Mouse (Mus musculus): ENCODE results near the gene Higd1b. TPM values are rescaled to one million over a fixed set of nuclear protein-coding genes. Genes with fewer than 3 reads are reported as not detected.

Gene Higd1b
- total and polyA plus RNA-seq, 3 experiments = 11.0 to 15.2 (median 12.2) TPM

- Histone ChIP-seq H3K4me3 (no peak overlapping the region), H3K27me3 (ENCODE audit: control insufficient read depth, insufficient read depth, low read length) (no peaks in the 10 kb centered on the region), H3K36me3 (ENCODE audit: control insufficient read depth, insufficient read depth, low read length) (no peaks in the 10 kb centered on the region), H3K4me1 (ENCODE audit: control insufficient read depth, insufficient read depth, low read length) (no peaks in the 10 kb centered on the region), H3K9ac (ENCODE audit: low read depth, low read length) (no peak overlapping the region), H3K27ac (no peak overlapping the region), H3K79me2 (replicated peaks; ENCODE audit: control insufficient read depth, insufficient read depth, low read length) (no peaks in the 10 kb centered on the region)
- DNase-seq = peak; percentile 57 to 81
- TF ChIP-seq POLR2A (IDR thresholded peaks at IDR 0.05; ENCODE audit: insufficient read depth, low read depth, low read length) (no peak), EP300 (IDR thresholded peaks at IDR 0.05; ENCODE audit: insufficient read depth, low read depth, low read length) (peak; percentile 76; the same call in 1 of the 2 replicates), CTCF (IDR thresholded peaks at IDR 0.05) (peak; percentile 83)
- intact Hi-C loops (cut with DNase I) = loop anchor here (1.0 kb wide), 1 partner anchor 78 kb away; no protein-coding TSS in a partner anchor
- WGBS = 62% methylated on average over 5 of the region's 5 CpGs
Measured at GRCm38 (mm10) chr11:102851883-102852282, 16.2 kb downstream of the Higd1b start.

- no peak for DNase-seq
- Histone ChIP-seq H3K27ac (no peak overlapping the region), H3K27me3 (ENCODE audit: control insufficient read depth, insufficient read depth, low read length) (no peaks in the 10 kb centered on the region), H3K4me1 (ENCODE audit: control insufficient read depth, insufficient read depth, low read length) (no peaks in the 10 kb centered on the region), H3K9ac (ENCODE audit: low read depth, low read length) (no peak overlapping the region), H3K36me3 (ENCODE audit: control insufficient read depth, insufficient read depth, low read length) (no peaks in the 10 kb centered on the region), H3K4me3 (no peak overlapping the region), H3K79me2 (replicated peaks; ENCODE audit: control insufficient read depth, insufficient read depth, low read length) (no peaks in the 10 kb centered on the region)
- intact Hi-C loops (cut with DNase I) = no loop called here
- TF ChIP-seq POLR2A (IDR thresholded peaks at IDR 0.05; ENCODE audit: insufficient read depth, low read depth, low read length) (no peak), CTCF (IDR thresholded peaks at IDR 0.05) (peak; percentile 52)
Measured at GRCm38 (mm10) chr11:102853760-102854159, 18.1 kb downstream of the Higd1b start.

GRCm38 (mm10) chr11:102855941-102856340, 20.3 kb downstream of the Higd1b start:
- H3K4me3 ChIP-seq = no peak overlapping the region
- no peaks in the 10 kb centered on the region for H3K79me2 ChIP-seq (replicated peaks; ENCODE audit: control insufficient read depth, insufficient read depth, low read length)
- no peaks in the 10 kb centered on the region for H3K27me3 ChIP-seq (ENCODE audit: control insufficient read depth, insufficient read depth, low read length)
- no peak for DNase-seq
- intact Hi-C loops (cut with DNase I) = no loop called here
- WGBS = 85% methylated on average over 6 of the region's 6 CpGs
- H3K27ac ChIP-seq = no peak overlapping the region
- no peak overlapping the region for H3K9ac ChIP-seq (ENCODE audit: low read depth, low read length)
- H3K36me3 ChIP-seq (ENCODE audit: control insufficient read depth, insufficient read depth, low read length) = no peaks in the 10 kb centered on the region
- H3K4me1 ChIP-seq (ENCODE audit: control insufficient read depth, insufficient read depth, low read length) = no peaks in the 10 kb centered on the region
- TF ChIP-seq CTCF (IDR thresholded peaks at IDR 0.05) (no peak), POLR2A (IDR thresholded peaks at IDR 0.05; ENCODE audit: insufficient read depth, low read depth, low read length) (no peak), EP300 (IDR thresholded peaks at IDR 0.05; ENCODE audit: insufficient read depth, low read depth, low read length) (no peak)

GRCm38 (mm10) chr11:102858951-102859350, 23.3 kb downstream of the Higd1b start:
- intact Hi-C loops (cut with DNase I) = no loop called here
- Histone ChIP-seq H3K4me3 (no peak overlapping the region), H3K9ac (ENCODE audit: low read depth, low read length) (no peak overlapping the region), H3K4me1 (ENCODE audit: control insufficient read depth, insufficient read depth, low read length) (no peaks in the 10 kb centered on the region), H3K27ac (no peak overlapping the region), H3K27me3 (ENCODE audit: control insufficient read depth, insufficient read depth, low read length) (no peaks in the 10 kb centered on the region), H3K79me2 (replicated peaks; ENCODE audit: control insufficient read depth, insufficient read depth, low read length) (no peaks in the 10 kb centered on the region), H3K36me3 (ENCODE audit: control insufficient read depth, insufficient read depth, low read length) (no peaks in the 10 kb centered on the region)
- 95% methylated on average over 11 of the region's 11 CpGs for WGBS
- DNase-seq = no peak
- TF ChIP-seq CTCF (IDR thresholded peaks at IDR 0.05) = no peak
- TF ChIP-seq EP300 (IDR thresholded peaks at IDR 0.05; ENCODE audit: insufficient read depth, low read depth, low read length) = no peak
- no peak for TF ChIP-seq POLR2A (IDR thresholded peaks at IDR 0.05; ENCODE audit: insufficient read depth, low read depth, low read length)

- DNase-seq = no peak
- intact Hi-C loops (cut with DNase I) = no loop called here
- TF ChIP-seq CTCF (IDR thresholded peaks at IDR 0.05) (no peak), POLR2A (IDR thresholded peaks at IDR 0.05; ENCODE audit: insufficient read depth, low read depth, low read length) (no peak), EP300 (IDR thresholded peaks at IDR 0.05; ENCODE audit: insufficient read depth, low read depth, low read length) (no peak)
- no peak overlapping the region for H3K4me3 ChIP-seq
- 93% methylated on average over 8 of the region's 8 CpGs for WGBS
- no peaks in the 10 kb centered on the region for H3K4me1 ChIP-seq (ENCODE audit: control insufficient read depth, insufficient read depth, low read length)
- H3K79me2 ChIP-seq (replicated peaks; ENCODE audit: control insufficient read depth, insufficient read depth, low read length) = no peaks in the 10 kb centered on the region
- H3K9ac ChIP-seq (ENCODE audit: low read depth, low read length) = no peak overlapping the region
- no peak overlapping the region for H3K27ac ChIP-seq
- H3K36me3 ChIP-seq (ENCODE audit: control insufficient read depth, insufficient read depth, low read length) = no peaks in the 10 kb centered on the region
- no peaks in the 10 kb centered on the region for H3K27me3 ChIP-seq (ENCODE audit: control insufficient read depth, insufficient read depth, low read length)
Measured at GRCm38 (mm10) chr11:102859933-102860332, 24.3 kb downstream of the Higd1b start.

GRCm38 (mm10) chr11:102864272-102864671, 28.6 kb downstream of the Higd1b start:
- H3K4me1 ChIP-seq (ENCODE audit: control insufficient read depth, insufficient read depth, low read length) = no peaks in the 10 kb centered on the region
- DNase-seq = peak; percentile 39 to 71
- no peaks in the 10 kb centered on the region; the same call in 1 of the 2 replicates for H3K36me3 ChIP-seq (ENCODE audit: control insufficient read depth, insufficient read depth, low read length)
- 24% methylated on average over 4 of the region's 4 CpGs for WGBS
- TF ChIP-seq EP300 (IDR thresholded peaks at IDR 0.05; ENCODE audit: insufficient read depth, low read depth, low read length) (no peak), CTCF (IDR thresholded peaks at IDR 0.05) (peak; percentile 90; the same call in 1 of the 2 replicates), POLR2A (IDR thresholded peaks at IDR 0.05; ENCODE audit: insufficient read depth, low read depth, low read length) (no peak)
- no peak overlapping the region for H3K9ac ChIP-seq (ENCODE audit: low read depth, low read length)
- H3K79me2 ChIP-seq (replicated peaks; ENCODE audit: control insufficient read depth, insufficient read depth, low read length) = no peaks in the 10 kb centered on the region
- intact Hi-C loops (cut with DNase I) = loop anchor here (1.0 kb wide), 1 partner anchor 90 kb away; no protein-coding TSS in a partner anchor
- no peaks in the 10 kb centered on the region for H3K27me3 ChIP-seq (ENCODE audit: control insufficient read depth, insufficient read depth, low read length)
- no peak overlapping the region for H3K27ac ChIP-seq
- no peak overlapping the region for H3K4me3 ChIP-seq
